Mouse (Mus musculus): ENCODE data around the gene Prg3. TPM values are rescaled to one million over a fixed set of nuclear protein-coding genes. Genes with fewer than 3 reads are reported as not detected.
A peak's percentile ranks its signal among the peaks of the same experiment; 100 is the strongest.

Gene Prg3
- polyA plus RNA-seq, 2 experiments, result 2.1 to 4.4 TPM

- peak overlapping the region; percentile 48 to 56 for H3K4me3 ChIP-seq (ENCODE audit: insufficient read depth in 1 of 2, low read depth in 2 of 2, low read length in 2 of 2)
- no peaks in the 10 kb centered on the region for H3K9me3 ChIP-seq (ENCODE audit: control insufficient read depth, low read length)
- H3K36me3 ChIP-seq (replicated peaks; ENCODE audit: control insufficient read depth, insufficient read depth, low read depth), result no peaks in the 10 kb centered on the region
- DNase-seq (ENCODE audit: low read depth in 3 of 3, low spot score in 3 of 3) (peak; percentile 84 to 88 (median 88)), ATAC-seq (ENCODE audit: insufficient read depth) (peak; percentile 99)
- H3K4me2 ChIP-seq (ENCODE audit: low read depth), result peak overlapping the region; percentile 93
- peaks cover 48 to 53% of the 10 kb centered on the region in 2 experiments for H3K4me1 ChIP-seq (replicated peaks; ENCODE audit: control insufficient read depth in 2 of 2, insufficient read depth in 2 of 2, low read length in 1 of 2)
- H3K9ac ChIP-seq (replicated peaks), result peak overlapping the region; percentile 82
- peak; percentile 75 for TF ChIP-seq EP300 (IDR thresholded peaks at IDR 0.05; ENCODE audit: low read depth)
- no peak for TF ChIP-seq CTCF (IDR thresholded peaks at IDR 0.05; ENCODE audit: low read depth)
- no peaks in the 10 kb centered on the region for H3K27me3 ChIP-seq (ENCODE audit: control insufficient read depth, insufficient read depth, low read length)
- H3K27ac ChIP-seq, result peak overlapping the region; percentile 99
- WGBS (ENCODE audit: insufficient replicate concordance), result 22% methylated on average over 9 of the region's 9 CpGs
Observed at GRCm38 (mm10) chr2:85011906-85012604, 24.0 kb downstream of the Prg3 start.

GRCm38 (mm10) chr2:85012679-85013078, 24.7 kb downstream of the Prg3 start:
- Histone ChIP-seq H3K4me2 (ENCODE audit: low read depth) (peak overlapping the region; percentile 93), H3K27me3 (ENCODE audit: control insufficient read depth, insufficient read depth, low read length) (no peaks in the 10 kb centered on the region), H3K4me3 (ENCODE audit: insufficient read depth in 1 of 2, low read depth in 2 of 2, low read length in 2 of 2) (peak overlapping the region; percentile 48 to 56), H3K36me3 (replicated peaks; ENCODE audit: control insufficient read depth, insufficient read depth, low read depth) (no peaks in the 10 kb centered on the region), H3K27ac (peak overlapping the region; percentile 99), H3K4me1 (replicated peaks; ENCODE audit: control insufficient read depth in 2 of 2, insufficient read depth in 2 of 2, low read length in 1 of 2) (peaks cover 48 to 53% of the 10 kb centered on the region in 2 experiments), H3K9me3 (ENCODE audit: control insufficient read depth, low read length) (no peaks in the 10 kb centered on the region), H3K9ac (replicated peaks) (peak overlapping the region; percentile 82)
- peak; percentile 73 for ATAC-seq (ENCODE audit: insufficient read depth)
- TF ChIP-seq EP300 (IDR thresholded peaks at IDR 0.05; ENCODE audit: low read depth) (no peak; the same call in 1 of the 2 replicates), CTCF (IDR thresholded peaks at IDR 0.05; ENCODE audit: low read depth) (no peak)
- 23% methylated on average over 14 of the region's 14 CpGs for WGBS (ENCODE audit: insufficient replicate concordance)
- DNase-seq (ENCODE audit: low read depth in 3 of 3, low spot score in 3 of 3), result peak in 2 of 3 experiments; percentile 37 to 50

- Histone ChIP-seq H3K36me3 (replicated peaks; ENCODE audit: control insufficient read depth, insufficient read depth, low read depth) (no peaks in the 10 kb centered on the region), H3K4me1 (replicated peaks; ENCODE audit: control insufficient read depth in 2 of 2, insufficient read depth in 2 of 2, low read length in 1 of 2) (peaks cover 48 to 53% of the 10 kb centered on the region in 2 experiments), H3K9ac (replicated peaks) (peak overlapping the region; percentile 37), H3K9me3 (ENCODE audit: control insufficient read depth, low read length) (no peaks in the 10 kb centered on the region), H3K27ac (peak overlapping the region; percentile 99), H3K4me2 (ENCODE audit: low read depth) (peak overlapping the region; percentile 93), H3K4me3 (ENCODE audit: insufficient read depth in 1 of 2, low read depth in 2 of 2, low read length in 2 of 2) (peak overlapping the region in 1 of 2 experiments; percentile 48; a peak in 1 of 4 replicates), H3K27me3 (ENCODE audit: control insufficient read depth, insufficient read depth, low read length) (no peaks in the 10 kb centered on the region)
- DNase-seq (ENCODE audit: low read depth in 3 of 3, low spot score in 3 of 3) (no peak), ATAC-seq (ENCODE audit: insufficient read depth) (no peak)
- TF ChIP-seq CTCF (IDR thresholded peaks at IDR 0.05; ENCODE audit: low read depth), result peak; percentile 33; the same call in 1 of the 2 replicates
- no peak for TF ChIP-seq EP300 (IDR thresholded peaks at IDR 0.05; ENCODE audit: low read depth)
- WGBS (ENCODE audit: insufficient replicate concordance), result 56% methylated on average over 5 of the region's 5 CpGs
Observed at GRCm38 (mm10) chr2:85013826-85014587, 26.0 kb downstream of the Prg3 start.

GRCm38 (mm10) chr2:85014588-85014982, 26.6 kb downstream of the Prg3 start:
- no peak overlapping the region for H3K4me3 ChIP-seq (ENCODE audit: insufficient read depth in 1 of 2, low read depth in 2 of 2, low read length in 2 of 2)
- H3K36me3 ChIP-seq (replicated peaks; ENCODE audit: control insufficient read depth, insufficient read depth, low read depth), result no peaks in the 10 kb centered on the region
- ATAC-seq (ENCODE audit: insufficient read depth), result no peak
- TF ChIP-seq EP300 (IDR thresholded peaks at IDR 0.05; ENCODE audit: low read depth) (no peak), CTCF (IDR thresholded peaks at IDR 0.05; ENCODE audit: low read depth) (no peak)
- H3K4me1 ChIP-seq (replicated peaks; ENCODE audit: control insufficient read depth in 2 of 2, insufficient read depth in 2 of 2, low read length in 1 of 2), result peaks cover 46 to 49% of the 10 kb centered on the region in 2 experiments
- H3K27me3 ChIP-seq (ENCODE audit: control insufficient read depth, insufficient read depth, low read length), result no peaks in the 10 kb centered on the region
- 49% methylated on average over 3 of the region's 3 CpGs for WGBS (ENCODE audit: insufficient replicate concordance)
- peak overlapping the region; percentile 20; the same call in 1 of the 2 replicates for H3K4me2 ChIP-seq (ENCODE audit: low read depth)
- H3K9ac ChIP-seq (replicated peaks), result no peak overlapping the region; the same call in 1 of the 2 replicates
- peak overlapping the region; percentile 29 for H3K27ac ChIP-seq
- no peaks in the 10 kb centered on the region for H3K9me3 ChIP-seq (ENCODE audit: control insufficient read depth, low read length)
- DNase-seq (ENCODE audit: low read depth in 3 of 3, low spot score in 3 of 3), result no peak

GRCm38 (mm10) chr2:85022043-85022442, 34.0 kb downstream of the Prg3 start:
- H3K4me1 ChIP-seq (replicated peaks; ENCODE audit: control insufficient read depth in 2 of 2, insufficient read depth in 2 of 2, low read length in 1 of 2), result peaks cover 0 to 2% of the 10 kb centered on the region in 2 experiments; a peak in 2 of 4 replicates
- H3K27ac ChIP-seq, result no peak overlapping the region
- H3K9ac ChIP-seq (replicated peaks), result no peak overlapping the region
- no peak overlapping the region for H3K4me2 ChIP-seq (ENCODE audit: low read depth)
- H3K9me3 ChIP-seq (ENCODE audit: control insufficient read depth, low read length), result no peaks in the 10 kb centered on the region
- TF ChIP-seq CTCF (IDR thresholded peaks at IDR 0.05; ENCODE audit: low read depth) (peak; percentile 77), EP300 (IDR thresholded peaks at IDR 0.05; ENCODE audit: low read depth) (no peak)
- ATAC-seq (ENCODE audit: insufficient read depth) (no peak), DNase-seq (ENCODE audit: low read depth in 3 of 3, low spot score in 3 of 3) (no peak)
- H3K27me3 ChIP-seq (ENCODE audit: control insufficient read depth, insufficient read depth, low read length), result no peaks in the 10 kb centered on the region
- WGBS (ENCODE audit: insufficient replicate concordance), result 18% methylated on average over 4 of the region's 4 CpGs
- no peak overlapping the region for H3K4me3 ChIP-seq (ENCODE audit: insufficient read depth in 1 of 2, low read depth in 2 of 2, low read length in 2 of 2)
- H3K36me3 ChIP-seq (replicated peaks; ENCODE audit: control insufficient read depth, insufficient read depth, low read depth), result no peaks in the 10 kb centered on the region

All from liver, embryonic 14.5 days (tissue).